Mouse (Mus musculus) heart, postnatal 25 days (tissue): ENCODE measurements around the gene Rab5c. TPM values are rescaled to one million over a fixed set of nuclear protein-coding genes. Genes with fewer than 3 reads are reported as not detected.
A peak's percentile ranks its signal among the peaks of the same experiment; 100 is the strongest.

Source experiments
- DNase-seq: peaks from one replicate; pipeline ENCODE4 v3.0.0; 2022; ENCODE audit warnings: low spot score
- intact Hi-C: fragments of 180-260 bp; cut with DNase I; formaldehyde crosslinking; loops from one replicate; pipeline ENCODE4 v1.15.1; 2025
- total RNA-seq, 2 experiments: library from RNA; stranded (reverse); gene quantifications; 2 replicates each; pipeline ENCODE4 v1.2.3; 2021

Gene Rab5c
- total RNA-seq, result 10 to 100 TPM; 62.1 to 66.8 TPM

- peak; percentile 99 for DNase-seq
- intact Hi-C loops, result no loop called here
Measured at GRCm38 (mm10) chr11:100738066-100738604, at the start of gene Rab5c. TSS of gene Rab5c (minus strand) at chr11:100738215.

- intact Hi-C loops, result loop anchor here (5.0 kb wide), 1 partner anchor 72 kb away; the partner anchor contains the start of gene Stat5a
- no peak for DNase-seq
Measured at GRCm38 (mm10) chr11:100785774-100786173, 47.8 kb upstream of the Rab5c start.

- no peak for DNase-seq
- intact Hi-C loops, result no loop called here
Measured at GRCm38 (mm10) chr11:100784286-100784685, 46.3 kb upstream of the Rab5c start.

- intact Hi-C loops, result no loop called here
- DNase-seq, result no peak
Measured at GRCm38 (mm10) chr11:100782568-100782967, 44.6 kb upstream of the Rab5c start.

GRCm38 (mm10) chr11:100781763-100782475 lies 43.9 kb upstream of the Rab5c start:
- no peak for DNase-seq
- intact Hi-C loops, result no loop called here

- intact Hi-C loops, result no loop called here
- no peak for DNase-seq
Measured at GRCm38 (mm10) chr11:100780247-100780646, 42.2 kb upstream of the Rab5c start.

- intact Hi-C loops, result no loop called here
- no peak for DNase-seq
Measured at GRCm38 (mm10) chr11:100778069-100778468, 40.1 kb upstream of the Rab5c start.

- DNase-seq, result no peak
Measured at GRCm38 (mm10) chr11:100775921-100776320, 37.9 kb upstream of the Rab5c start.

GRCm38 (mm10) chr11:100774261-100774660 lies 36.2 kb upstream of the Rab5c start:
- intact Hi-C loops, result no loop called here
- DNase-seq, result no peak

More at GRCm38 (mm10) chr11:100775921-100776320, 37.9 kb upstream of the Rab5c start:
- intact Hi-C loops, result no loop called here

GRCm38 (mm10) chr11:100770646-100771408 lies 32.8 kb upstream of the Rab5c start, which contains the start of gene Ghdc:
TSS of gene Ghdc (minus strand) at chr11:100770957.
- intact Hi-C loops, result no loop called here
- DNase-seq, result peak; percentile 73

GRCm38 (mm10) chr11:100769980-100770379 lies 32.0 kb upstream of the Rab5c start:
- intact Hi-C loops, result no loop called here
- no peak for DNase-seq

- intact Hi-C loops, result no loop called here
- no peak for DNase-seq
Measured at GRCm38 (mm10) chr11:100767871-100768270, 29.9 kb upstream of the Rab5c start.

- no peak for DNase-seq
- intact Hi-C loops, result no loop called here
Measured at GRCm38 (mm10) chr11:100766726-100767125, 28.7 kb upstream of the Rab5c start.

GRCm38 (mm10) chr11:100762831-100763230 lies 24.8 kb upstream of the Rab5c start, which contains the start of gene Hcrt:
TSS of gene Hcrt (minus strand) at chr11:100762931.
- DNase-seq, result no peak
- intact Hi-C loops, result loop anchor here (2.0 to 5.0 kb wide), 2 partner anchors 16 to 191 kb away; partner anchors contain the start of gene Cnp

GRCm38 (mm10) chr11:100761547-100762045 lies 23.6 kb upstream of the Rab5c start:
- peak; percentile 73 for DNase-seq
- intact Hi-C loops, result loop anchor here (1.0 to 5.0 kb wide), 3 partner anchors 15 to 189 kb away; partner anchors contain the start of gene Cnp

GRCm38 (mm10) chr11:100759611-100760233 lies 21.7 kb upstream of the Rab5c start, which contains the start of gene Kcnh4:
TSS of gene Kcnh4 (minus strand) at chr11:100759942.
- no peak for DNase-seq
- intact Hi-C loops, result loop anchor here (5.0 kb wide), 1 partner anchor 187 kb away; the partner anchor contains the start of gene Cnp

- DNase-seq, result no peak
Measured at GRCm38 (mm10) chr11:100758707-100759610, 20.9 kb upstream of the Rab5c start.

GRCm38 (mm10) chr11:100757566-100757965 lies 19.6 kb upstream of the Rab5c start:
- intact Hi-C loops, result no loop called here
- no peak for DNase-seq

More at GRCm38 (mm10) chr11:100758707-100759610, 20.9 kb upstream of the Rab5c start:
- intact Hi-C loops, result no loop called here

GRCm38 (mm10) chr11:100756476-100756875 lies 18.5 kb upstream of the Rab5c start:
- no peak for DNase-seq
- intact Hi-C loops, result no loop called here
